Mouse (Mus musculus): ENCODE results near the gene Phf21a. TPM values are rescaled to one million over a fixed set of nuclear protein-coding genes. Genes with fewer than 3 reads are reported as not detected.

The Phf21a gene
- polyA plus RNA-seq, 1 experiment from 2014 or later = 20.2 TPM

- H3K4me1 ChIP-seq (ENCODE audit: control insufficient read depth in 2 of 2, insufficient read depth in 2 of 2, low read length in 2 of 2) = no peaks in the 10 kb centered on the region
- no peak overlapping the region for H3K27ac ChIP-seq (replicated peaks in 1 of 2; ENCODE audit: control insufficient read depth in 1 of 2, insufficient read depth in 1 of 2, low read depth in 2 of 2, low read length in 2 of 2)
- no peaks in the 10 kb centered on the region for H3K9me3 ChIP-seq (ENCODE audit: control insufficient read depth, low read length)
- no peaks in the 10 kb centered on the region for H3K27me3 ChIP-seq (ENCODE audit: control insufficient read depth, insufficient read depth, low read length)
- peaks cover 55% of the 10 kb centered on the region for H3K36me3 ChIP-seq (ENCODE audit: control insufficient read depth, insufficient read depth, low read length)
- no peak overlapping the region for H3K4me2 ChIP-seq (ENCODE audit: low read length)
- ATAC-seq (ENCODE audit: insufficient number of reproducible peaks, insufficient read depth, low FRiP score, low read depth) = no peak
- no peak overlapping the region for H3K9ac ChIP-seq (ENCODE audit: low read length)
- H3K4me3 ChIP-seq (ENCODE audit: control insufficient read depth in 1 of 2, insufficient read depth in 1 of 2, low read depth in 1 of 2, low read length in 2 of 2) = no peak overlapping the region
Measured at GRCm38 (mm10) chr2:92231706-92232105, 138.8 kb downstream of the Phf21a start.

- no peak overlapping the region for H3K4me2 ChIP-seq (ENCODE audit: low read length)
- no peak overlapping the region for H3K9ac ChIP-seq (ENCODE audit: low read length)
- peaks cover 58% of the 10 kb centered on the region for H3K36me3 ChIP-seq (ENCODE audit: control insufficient read depth, insufficient read depth, low read length)
- WGBS = 85% methylated on average over 5 of the region's 5 CpGs
- H3K27ac ChIP-seq (replicated peaks in 1 of 2; ENCODE audit: control insufficient read depth in 1 of 2, insufficient read depth in 1 of 2, low read depth in 2 of 2, low read length in 2 of 2) = no peak overlapping the region
- H3K9me3 ChIP-seq (ENCODE audit: control insufficient read depth, low read length) = no peaks in the 10 kb centered on the region
- no peak overlapping the region for H3K4me3 ChIP-seq (ENCODE audit: control insufficient read depth in 1 of 2, insufficient read depth in 1 of 2, low read depth in 1 of 2, low read length in 2 of 2)
- ATAC-seq (ENCODE audit: insufficient number of reproducible peaks, insufficient read depth, low FRiP score, low read depth) = no peak
- no peaks in the 10 kb centered on the region for H3K27me3 ChIP-seq (ENCODE audit: control insufficient read depth, insufficient read depth, low read length)
- H3K4me1 ChIP-seq (ENCODE audit: control insufficient read depth in 2 of 2, insufficient read depth in 2 of 2, low read length in 2 of 2) = no peaks in the 10 kb centered on the region
Measured at GRCm38 (mm10) chr2:92234768-92235332, 141.9 kb downstream of the Phf21a start.

GRCm38 (mm10) chr2:92240299-92240698 is 147.4 kb downstream of the Phf21a start:
- H3K9ac ChIP-seq (ENCODE audit: low read length) = no peak overlapping the region
- H3K4me2 ChIP-seq (ENCODE audit: low read length) = no peak overlapping the region
- peaks cover 35% of the 10 kb centered on the region for H3K36me3 ChIP-seq (ENCODE audit: control insufficient read depth, insufficient read depth, low read length)
- H3K9me3 ChIP-seq (ENCODE audit: control insufficient read depth, low read length) = no peaks in the 10 kb centered on the region
- no peak for ATAC-seq (ENCODE audit: insufficient number of reproducible peaks, insufficient read depth, low FRiP score, low read depth)
- 56% methylated on average over 2 of the region's 2 CpGs for WGBS
- no peak overlapping the region for H3K27ac ChIP-seq (replicated peaks in 1 of 2; ENCODE audit: control insufficient read depth in 1 of 2, insufficient read depth in 1 of 2, low read depth in 2 of 2, low read length in 2 of 2)
- H3K4me1 ChIP-seq (ENCODE audit: control insufficient read depth in 2 of 2, insufficient read depth in 2 of 2, low read length in 2 of 2) = peaks cover 0 to 7% of the 10 kb centered on the region in 2 experiments; a peak in 2 of 4 replicates
- no peak overlapping the region for H3K4me3 ChIP-seq (ENCODE audit: control insufficient read depth in 1 of 2, insufficient read depth in 1 of 2, low read depth in 1 of 2, low read length in 2 of 2)
- H3K27me3 ChIP-seq (ENCODE audit: control insufficient read depth, insufficient read depth, low read length) = no peaks in the 10 kb centered on the region

- ATAC-seq (ENCODE audit: insufficient number of reproducible peaks, insufficient read depth, low FRiP score, low read depth) = no peak
Measured at GRCm38 (mm10) chr2:92240816-92241215, 147.9 kb downstream of the Phf21a start.

DNA sequence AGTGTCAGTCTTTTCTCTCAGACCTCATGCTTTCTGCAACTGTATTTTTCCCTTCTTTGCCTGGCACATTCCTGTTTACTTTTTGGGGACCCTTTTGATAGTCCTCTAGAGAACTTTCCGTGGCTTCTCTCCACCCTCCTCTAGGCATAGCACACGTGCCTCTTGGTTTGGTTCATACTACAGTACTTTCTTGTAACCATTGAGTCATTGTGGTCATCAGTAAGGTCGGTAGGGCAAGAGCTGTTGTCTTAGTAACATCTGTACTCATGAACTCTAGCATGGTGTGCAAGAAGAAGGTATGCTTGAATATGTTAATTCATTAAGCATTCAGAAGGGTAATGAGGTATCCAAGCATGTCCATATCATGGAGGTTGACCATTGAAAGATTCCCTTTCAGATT is 148.4 kb downstream of the Phf21a start:
- peaks cover 28% of the 10 kb centered on the region for H3K36me3 ChIP-seq (ENCODE audit: control insufficient read depth, insufficient read depth, low read length)
- whole genome bisulfite sequencing = 83% methylated on average over 3 of the region's 3 CpGs
- no peaks in the 10 kb centered on the region for H3K9me3 ChIP-seq (ENCODE audit: control insufficient read depth, low read length)
- H3K4me1 ChIP-seq (ENCODE audit: control insufficient read depth in 2 of 2, insufficient read depth in 2 of 2, low read length in 2 of 2) = peaks cover 0 to 7% of the 10 kb centered on the region in 2 experiments; a peak in 2 of 4 replicates
- no peaks in the 10 kb centered on the region for H3K27me3 ChIP-seq (ENCODE audit: control insufficient read depth, insufficient read depth, low read length)
- no peak overlapping the region for H3K4me3 ChIP-seq (ENCODE audit: control insufficient read depth in 1 of 2, insufficient read depth in 1 of 2, low read depth in 1 of 2, low read length in 2 of 2)
- H3K9ac ChIP-seq (ENCODE audit: low read length) = no peak overlapping the region
- H3K4me2 ChIP-seq (ENCODE audit: low read length) = no peak overlapping the region
- no peak overlapping the region for H3K27ac ChIP-seq (replicated peaks in 1 of 2; ENCODE audit: control insufficient read depth in 1 of 2, insufficient read depth in 1 of 2, low read depth in 2 of 2, low read length in 2 of 2)
- no peak for ATAC-seq (ENCODE audit: insufficient number of reproducible peaks, insufficient read depth, low FRiP score, low read depth)

More at GRCm38 (mm10) chr2:92240816-92241215, 147.9 kb downstream of the Phf21a start:
- Histone ChIP-seq H3K4me2 (ENCODE audit: low read length) (no peak overlapping the region), H3K9me3 (ENCODE audit: control insufficient read depth, low read length) (no peaks in the 10 kb centered on the region), H3K4me1 (ENCODE audit: control insufficient read depth in 2 of 2, insufficient read depth in 2 of 2, low read length in 2 of 2) (peaks cover 0 to 7% of the 10 kb centered on the region in 2 experiments; a peak in 2 of 4 replicates), H3K27ac (replicated peaks in 1 of 2; ENCODE audit: control insufficient read depth in 1 of 2, insufficient read depth in 1 of 2, low read depth in 2 of 2, low read length in 2 of 2) (no peak overlapping the region), H3K4me3 (ENCODE audit: control insufficient read depth in 1 of 2, insufficient read depth in 1 of 2, low read depth in 1 of 2, low read length in 2 of 2) (no peak overlapping the region), H3K27me3 (ENCODE audit: control insufficient read depth, insufficient read depth, low read length) (no peaks in the 10 kb centered on the region), H3K9ac (ENCODE audit: low read length) (no peak overlapping the region), H3K36me3 (ENCODE audit: control insufficient read depth, insufficient read depth, low read length) (peaks cover 32% of the 10 kb centered on the region)
- 88% methylated on average over 2 of the region's 2 CpGs for WGBS

DNA sequence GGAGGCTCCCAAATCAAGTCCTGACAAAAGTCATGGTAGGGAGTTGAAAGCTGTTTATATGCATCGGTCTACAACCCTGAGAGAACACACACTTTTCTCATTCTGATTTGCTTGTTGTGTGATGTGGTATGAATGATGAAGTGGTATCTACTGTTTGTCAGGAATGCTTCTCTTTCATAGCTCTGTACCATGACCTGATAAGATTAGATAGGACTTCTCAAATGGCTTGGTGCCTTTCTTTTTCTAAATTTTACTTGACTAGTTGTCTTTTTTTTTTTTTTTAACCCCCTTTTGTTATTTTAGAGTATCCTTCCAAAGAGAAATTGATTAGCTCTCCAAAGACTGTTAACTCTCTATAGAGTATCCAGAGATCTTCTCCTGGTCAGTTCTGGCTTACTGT is 153.2 kb downstream of the Phf21a start:
- H3K4me1 ChIP-seq (ENCODE audit: control insufficient read depth in 2 of 2, insufficient read depth in 2 of 2, low read length in 2 of 2) = no peaks in the 10 kb centered on the region
- H3K4me3 ChIP-seq (ENCODE audit: control insufficient read depth in 1 of 2, insufficient read depth in 1 of 2, low read depth in 1 of 2, low read length in 2 of 2) = no peak overlapping the region
- 69% methylated on average over 1 of the region's 1 CpGs for WGBS
- H3K36me3 ChIP-seq (ENCODE audit: control insufficient read depth, insufficient read depth, low read length) = peaks cover 30% of the 10 kb centered on the region
- no peaks in the 10 kb centered on the region for H3K9me3 ChIP-seq (ENCODE audit: control insufficient read depth, low read length)
- no peak overlapping the region for H3K9ac ChIP-seq (ENCODE audit: low read length)
- H3K27me3 ChIP-seq (ENCODE audit: control insufficient read depth, insufficient read depth, low read length) = no peaks in the 10 kb centered on the region
- no peak overlapping the region for H3K4me2 ChIP-seq (ENCODE audit: low read length)
- H3K27ac ChIP-seq (replicated peaks in 1 of 2; ENCODE audit: control insufficient read depth in 1 of 2, insufficient read depth in 1 of 2, low read depth in 2 of 2, low read length in 2 of 2) = no peak overlapping the region
- ATAC-seq (ENCODE audit: insufficient number of reproducible peaks, insufficient read depth, low FRiP score, low read depth) = no peak

- Histone ChIP-seq H3K9me3 (ENCODE audit: control insufficient read depth, low read length) (no peaks in the 10 kb centered on the region), H3K4me3 (ENCODE audit: control insufficient read depth in 1 of 2, insufficient read depth in 1 of 2, low read depth in 1 of 2, low read length in 2 of 2) (no peak overlapping the region), H3K4me1 (ENCODE audit: control insufficient read depth in 2 of 2, insufficient read depth in 2 of 2, low read length in 2 of 2) (no peaks in the 10 kb centered on the region), H3K4me2 (ENCODE audit: low read length) (no peak overlapping the region), H3K9ac (ENCODE audit: low read length) (no peak overlapping the region), H3K36me3 (ENCODE audit: control insufficient read depth, insufficient read depth, low read length) (peaks cover 31% of the 10 kb centered on the region), H3K27ac (replicated peaks in 1 of 2; ENCODE audit: control insufficient read depth in 1 of 2, insufficient read depth in 1 of 2, low read depth in 2 of 2, low read length in 2 of 2) (no peak overlapping the region), H3K27me3 (ENCODE audit: control insufficient read depth, insufficient read depth, low read length) (no peaks in the 10 kb centered on the region)
- WGBS = 92% methylated on average over 2 of the region's 2 CpGs
- ATAC-seq (ENCODE audit: insufficient number of reproducible peaks, insufficient read depth, low FRiP score, low read depth) = no peak
Measured at GRCm38 (mm10) chr2:92247711-92248110, 154.8 kb downstream of the Phf21a start.

GRCm38 (mm10) chr2:92250472-92250871 is 157.6 kb downstream of the Phf21a start:
- no peak for ATAC-seq (ENCODE audit: insufficient number of reproducible peaks, insufficient read depth, low FRiP score, low read depth)
- Histone ChIP-seq H3K9ac (ENCODE audit: low read length) (no peak overlapping the region), H3K4me2 (ENCODE audit: low read length) (no peak overlapping the region), H3K27ac (replicated peaks in 1 of 2; ENCODE audit: control insufficient read depth in 1 of 2, insufficient read depth in 1 of 2, low read depth in 2 of 2, low read length in 2 of 2) (no peak overlapping the region), H3K27me3 (ENCODE audit: control insufficient read depth, insufficient read depth, low read length) (no peaks in the 10 kb centered on the region), H3K4me3 (ENCODE audit: control insufficient read depth in 1 of 2, insufficient read depth in 1 of 2, low read depth in 1 of 2, low read length in 2 of 2) (no peak overlapping the region), H3K9me3 (ENCODE audit: control insufficient read depth, low read length) (no peaks in the 10 kb centered on the region), H3K36me3 (ENCODE audit: control insufficient read depth, insufficient read depth, low read length) (peaks cover 20% of the 10 kb centered on the region), H3K4me1 (ENCODE audit: control insufficient read depth in 2 of 2, insufficient read depth in 2 of 2, low read length in 2 of 2) (no peaks in the 10 kb centered on the region)
- 67% methylated on average over 2 of the region's 2 CpGs for WGBS

All from heart, embryonic 14.5 days (tissue).